Mouse (Mus musculus) heart, adult 9 months (tissue): ENCODE data around the gene Jak2.

Source experiments
- DNase-seq, 2 experiments: peaks; one replicate each; pipeline ENCODE4 v3.0.0; 2022; ENCODE audit warnings: low spot score in 2 of 2

Gene Jak2

DNA sequence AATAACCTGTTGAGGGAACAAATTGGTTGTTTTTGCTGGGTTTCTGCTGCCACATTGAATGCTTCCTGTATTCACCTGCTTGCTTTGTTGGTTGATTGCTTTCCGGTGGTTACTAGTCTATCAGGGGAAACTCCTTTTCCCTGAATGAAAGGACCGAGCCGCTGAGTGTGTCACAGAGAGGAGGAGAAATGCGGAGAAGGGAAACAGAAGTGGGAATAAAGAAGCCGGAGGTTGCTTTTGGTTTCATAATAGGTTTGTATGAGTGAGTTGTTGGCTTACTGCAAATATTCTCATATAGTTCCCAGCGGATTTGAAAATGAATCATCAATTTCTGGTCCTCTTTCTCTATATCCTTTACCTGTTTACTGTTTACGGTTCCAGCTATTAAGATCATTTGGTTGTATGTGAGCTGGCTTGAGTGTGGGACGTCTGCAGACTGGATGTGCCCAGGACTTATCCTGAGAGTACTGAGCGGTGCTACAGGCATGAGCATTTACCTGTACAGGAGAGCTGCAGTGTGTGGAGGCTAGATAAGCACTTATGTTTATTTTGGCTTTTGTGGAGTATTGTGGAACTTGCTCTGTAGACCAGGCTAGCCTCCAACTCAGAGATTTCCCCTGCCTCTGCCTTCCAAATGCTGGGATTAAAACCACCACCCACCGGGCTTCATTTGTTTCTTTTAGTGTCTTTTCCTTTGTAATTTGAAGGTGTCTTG, 1.4 kb downstream of the Jak2 start:
- peak in 1 of 2 experiments; percentile 10 for DNase-seq

DNA sequence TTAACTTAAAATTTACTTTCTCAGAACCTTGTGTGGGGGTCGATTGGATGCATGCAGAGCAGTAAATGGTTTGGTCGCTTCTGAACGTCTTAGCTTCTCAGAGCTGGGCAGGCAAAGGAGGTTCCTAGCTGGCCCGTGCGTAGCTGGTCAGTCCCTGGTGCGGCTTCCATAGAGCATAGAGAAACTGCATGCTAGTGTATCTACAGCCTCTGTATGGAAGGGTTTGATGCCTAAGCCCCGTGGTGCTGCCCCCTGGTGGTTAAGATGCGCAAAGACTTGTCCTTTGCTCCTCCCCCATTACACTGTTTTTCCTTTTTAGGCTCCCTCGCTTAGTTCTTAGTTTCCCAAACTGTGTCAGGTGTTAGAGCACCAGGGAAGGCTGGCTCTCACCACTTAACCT, 2.1 kb downstream of the Jak2 start:
- DNase-seq, result peak; percentile 83 to 86

DNA sequence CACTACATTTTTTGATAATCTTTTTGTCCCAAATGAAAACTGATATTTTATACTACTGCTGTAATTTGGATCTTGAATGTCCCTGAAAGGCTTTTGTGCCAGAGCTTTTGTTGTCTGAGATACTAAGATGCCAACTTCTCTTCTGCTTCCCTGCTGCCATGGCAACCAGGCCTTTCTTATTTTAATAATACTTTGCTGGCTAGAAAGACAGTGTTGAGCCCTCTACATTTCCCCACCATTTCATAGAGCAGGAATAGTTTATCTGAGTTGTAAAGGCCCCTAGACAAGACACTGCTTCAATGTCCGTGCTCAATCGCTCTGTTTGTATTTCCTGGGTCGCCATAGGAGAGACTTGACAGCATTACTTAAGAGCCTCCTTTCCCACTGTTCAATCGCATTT, 3.0 kb downstream of the Jak2 start:
- no peak for DNase-seq

DNA sequence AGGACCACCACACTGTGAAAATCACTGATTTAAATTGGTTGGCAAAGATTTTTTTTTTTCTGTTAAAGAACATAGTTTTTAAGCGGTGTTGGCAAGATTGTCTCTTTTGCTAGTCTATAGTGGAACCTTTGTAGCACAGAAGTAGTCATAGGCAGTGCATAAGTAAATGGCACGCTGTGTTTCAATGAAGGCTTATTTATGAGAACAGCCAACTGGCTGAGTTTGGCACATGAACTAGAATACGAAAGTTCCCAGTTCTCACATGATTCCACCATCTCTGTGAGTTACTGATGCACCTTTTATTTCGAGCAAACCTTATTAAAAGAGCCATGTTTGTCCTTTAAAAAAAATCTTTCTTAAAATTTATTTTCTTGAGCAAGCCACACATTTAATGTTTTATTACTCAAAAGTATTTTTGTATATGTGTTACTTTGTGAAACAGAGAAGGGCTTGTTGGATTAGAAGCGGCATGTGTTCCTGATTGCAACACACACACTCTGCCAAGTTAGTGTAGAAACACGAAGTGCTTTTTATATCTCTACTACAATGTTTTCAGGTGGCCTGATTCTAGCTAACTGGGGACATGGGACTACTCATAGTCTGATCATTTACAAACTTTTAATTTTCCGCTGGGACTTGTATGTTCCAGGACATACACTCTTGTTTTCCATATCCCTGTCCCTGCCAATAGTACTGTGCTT, 3.8 kb downstream of the Jak2 start:
- no peak for DNase-seq

DNA sequence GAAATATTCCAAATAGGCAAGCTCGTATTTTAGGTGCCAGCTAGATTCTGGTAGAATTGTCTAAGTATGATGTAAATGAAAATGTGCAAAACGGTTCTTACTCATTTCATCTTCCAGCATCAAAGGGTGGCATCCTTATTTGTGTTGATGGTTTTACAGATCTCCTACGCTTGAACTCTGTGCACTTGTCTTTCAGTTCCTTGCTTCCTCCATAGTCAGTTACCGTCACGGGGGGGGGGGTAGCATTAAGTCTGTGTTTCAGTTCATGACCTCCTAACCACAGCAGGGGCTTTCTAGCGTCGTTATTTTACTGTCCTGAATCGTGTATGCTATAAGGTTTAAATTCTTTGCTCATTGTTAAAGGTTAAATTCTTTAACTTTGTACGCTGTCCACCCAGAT, 10.0 kb downstream of the Jak2 start:
- DNase-seq, result no peak

DNA sequence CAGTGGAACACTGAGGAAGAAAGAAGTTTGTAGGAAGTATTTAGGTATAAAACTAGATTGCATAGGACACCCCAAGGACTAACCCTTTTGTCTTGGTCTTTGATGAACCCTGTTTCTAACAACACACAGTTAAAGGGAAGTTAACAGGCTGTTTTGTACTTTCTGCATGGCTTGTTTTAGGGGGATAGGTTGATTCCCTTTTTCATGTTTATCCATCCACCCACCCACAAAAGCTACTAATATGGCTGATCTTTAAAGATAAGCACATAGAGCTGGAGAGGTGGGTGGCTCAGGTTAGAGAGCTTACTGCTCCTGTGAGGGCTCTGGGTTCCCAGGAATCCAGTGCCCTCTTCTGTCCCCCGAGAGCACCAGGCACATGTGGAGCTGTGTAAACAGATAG, 11.9 kb downstream of the Jak2 start:
- no peak for DNase-seq

DNA sequence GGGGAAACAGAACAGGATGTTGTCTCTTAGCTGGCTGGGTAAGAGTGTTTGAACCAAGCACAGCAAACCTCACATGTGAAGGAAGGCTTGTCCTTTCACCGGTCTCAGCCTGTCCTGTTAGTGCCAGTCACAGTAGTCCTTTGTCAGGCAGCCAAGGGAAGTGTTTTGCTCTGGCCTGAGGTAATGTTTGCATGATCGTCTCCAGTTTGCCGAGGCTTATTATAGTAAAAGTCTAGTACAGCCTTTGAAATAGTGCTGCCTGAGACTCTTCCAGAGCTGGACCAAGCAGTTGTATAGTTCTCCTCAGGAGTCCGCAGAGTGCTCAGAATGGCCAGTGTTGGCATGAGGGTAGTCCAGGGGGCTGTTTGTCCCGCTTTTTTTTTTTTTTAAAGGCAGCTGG, 13.9 kb downstream of the Jak2 start:
- peak; percentile 71 to 83 for DNase-seq

DNA sequence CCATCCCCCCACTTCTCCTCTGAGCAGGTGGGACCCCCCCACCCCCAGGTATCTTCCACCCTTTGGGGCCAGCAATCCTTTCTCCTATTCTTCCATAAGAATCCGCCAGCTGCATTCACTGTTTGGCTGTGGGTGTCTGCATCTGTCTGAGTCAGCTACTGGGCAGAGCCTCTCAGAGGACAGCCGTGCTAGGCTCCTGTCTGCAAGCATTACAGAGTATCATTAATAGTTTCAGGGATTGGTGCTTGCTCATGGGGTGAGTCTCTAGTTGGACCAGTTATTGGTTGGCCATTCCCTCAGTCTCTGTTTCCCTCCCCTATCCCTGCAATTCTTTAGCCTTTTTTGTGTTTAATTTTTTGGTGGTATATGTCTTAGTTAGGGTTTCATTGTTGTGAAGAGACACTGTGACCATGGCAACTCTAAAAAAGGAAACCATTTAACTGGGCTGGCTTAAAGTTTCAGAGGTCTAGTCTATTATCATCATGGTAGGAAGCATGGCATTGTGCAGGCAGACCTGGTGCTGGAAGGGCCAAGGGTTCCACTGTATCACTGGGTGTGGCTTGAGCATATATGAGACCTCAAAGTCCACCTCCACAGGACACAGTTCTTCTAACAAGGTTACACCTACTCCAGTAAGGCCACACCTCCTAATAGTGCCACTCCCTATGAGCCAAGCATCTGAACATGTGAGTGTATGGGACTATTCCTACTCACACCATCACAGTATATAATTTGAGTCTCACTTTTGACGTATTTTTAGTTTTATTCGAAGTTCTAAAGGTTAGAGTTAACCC, 15.6 kb downstream of the Jak2 start:
- no peak for DNase-seq

DNA sequence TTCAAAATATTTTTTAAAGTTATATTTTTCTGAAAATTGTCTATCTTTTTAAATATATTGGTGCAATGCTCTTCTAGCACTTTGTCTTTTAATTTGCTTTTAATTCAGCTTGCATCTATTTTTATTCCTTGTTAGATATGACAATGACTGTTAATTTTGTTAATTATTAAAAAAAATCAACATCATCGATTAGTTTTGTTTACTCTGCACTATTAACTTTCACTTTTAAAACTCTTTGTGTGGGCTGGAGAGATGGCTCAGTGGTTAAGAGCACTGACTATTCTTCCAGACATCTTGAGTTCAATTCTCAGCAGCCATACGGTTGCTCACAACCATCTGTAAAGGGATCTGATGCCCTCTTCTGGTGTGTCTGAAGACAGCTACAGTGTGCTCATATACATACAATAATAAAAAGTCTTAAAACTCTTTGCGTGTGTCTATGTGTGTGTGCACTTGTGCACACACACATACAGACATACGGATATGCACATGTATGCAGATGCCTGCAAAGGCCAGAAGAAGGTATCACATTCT, 17.2 kb downstream of the Jak2 start:
- DNase-seq, result no peak

DNA sequence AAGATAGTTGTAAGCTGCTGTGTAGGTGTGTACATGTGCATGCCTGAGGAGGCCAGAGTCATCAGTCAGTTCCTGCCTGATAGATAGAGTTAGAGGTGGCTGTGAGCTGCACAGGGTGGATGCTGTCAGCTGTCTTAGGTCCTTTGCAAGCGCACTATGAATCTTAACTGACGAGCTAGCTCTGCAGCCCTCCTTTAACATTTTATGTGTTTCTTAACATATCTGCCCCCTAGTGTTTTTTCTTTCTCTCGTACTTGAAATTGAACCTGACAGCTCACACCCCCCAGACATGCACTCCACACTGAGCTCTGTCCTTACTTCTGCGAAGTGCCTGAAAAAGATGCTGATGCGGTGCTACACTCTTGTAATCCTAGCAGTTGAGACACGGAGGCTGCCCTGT, 18.6 kb downstream of the Jak2 start:
- no peak for DNase-seq

DNA sequence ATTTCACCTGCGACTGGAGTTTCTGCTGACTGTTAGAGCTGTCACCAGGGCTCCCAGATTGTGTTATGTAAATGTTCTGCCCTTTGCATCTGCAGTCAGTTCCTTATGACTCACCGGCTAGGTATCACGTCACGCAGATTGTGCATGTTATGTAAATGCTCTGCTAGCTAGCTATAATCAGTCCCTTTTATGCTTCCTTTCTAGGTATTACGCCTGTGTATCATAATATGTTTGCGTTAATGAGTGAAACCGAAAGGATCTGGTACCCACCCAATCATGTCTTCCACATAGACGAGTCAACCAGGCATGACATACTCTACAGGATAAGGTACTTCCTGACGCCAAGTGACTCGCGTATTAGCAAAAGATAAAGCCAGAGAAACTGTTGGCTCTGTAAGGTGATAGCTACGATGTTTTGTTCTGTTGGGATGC, 19.5 kb downstream of the Jak2 start:
- peak; percentile 56 to 74 for DNase-seq

DNA sequence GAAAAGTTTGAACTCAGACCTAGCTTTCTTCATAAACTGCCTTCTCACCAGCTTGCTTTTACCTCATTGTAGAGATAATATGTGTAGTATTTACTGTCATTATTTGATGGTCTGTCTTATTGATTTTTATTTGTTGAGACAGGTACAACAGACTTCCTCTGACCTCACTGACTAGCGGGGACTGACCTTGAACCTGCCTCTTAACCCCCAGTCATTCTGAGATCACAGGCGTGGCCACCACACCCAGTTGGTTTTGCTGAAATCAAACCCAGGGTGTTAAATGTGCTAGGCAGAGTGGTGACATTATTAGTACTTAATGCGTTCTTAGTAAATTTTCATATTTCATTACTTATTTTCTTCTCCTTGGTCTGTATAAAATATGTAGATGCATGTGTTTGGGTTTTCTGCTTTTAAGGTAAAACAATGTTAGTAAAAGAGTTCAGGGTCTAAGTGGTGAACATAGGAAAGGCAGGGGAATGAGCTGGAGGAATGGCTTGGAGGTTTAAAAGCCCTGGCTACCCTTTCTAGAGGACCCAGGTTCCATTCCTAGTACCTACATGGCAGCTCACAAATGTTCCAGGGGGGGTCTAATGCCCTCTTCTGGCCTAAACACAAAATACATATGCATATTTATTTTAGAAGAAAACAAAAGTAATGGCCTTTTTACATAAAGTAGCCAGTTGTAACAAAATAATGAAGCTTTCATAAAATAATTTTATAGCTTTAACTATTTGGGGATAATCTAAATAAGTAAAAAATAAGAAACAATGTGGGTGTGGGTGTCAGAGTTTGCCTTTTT, 20.6 kb downstream of the Jak2 start:
- no peak for DNase-seq

DNA sequence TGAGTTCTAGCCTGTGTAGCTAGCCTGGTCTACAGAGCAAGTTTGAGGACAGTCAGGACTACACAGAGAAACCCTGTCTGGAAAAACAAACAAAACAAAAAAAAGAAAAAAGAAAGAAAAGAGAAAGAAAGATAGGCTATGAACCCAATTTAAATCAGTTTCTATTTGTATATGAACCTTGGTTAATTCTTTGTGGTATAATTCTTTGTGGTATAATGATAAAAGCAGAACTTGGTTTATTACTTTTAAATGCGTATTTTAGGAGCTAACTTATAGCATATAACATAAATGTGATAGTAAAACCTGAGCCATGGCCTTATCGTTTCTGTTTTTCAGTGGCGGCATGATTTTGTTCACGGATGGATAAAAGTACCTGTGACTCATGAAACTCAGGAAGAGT, 24.8 kb downstream of the Jak2 start:
- DNase-seq, result no peak

DNA sequence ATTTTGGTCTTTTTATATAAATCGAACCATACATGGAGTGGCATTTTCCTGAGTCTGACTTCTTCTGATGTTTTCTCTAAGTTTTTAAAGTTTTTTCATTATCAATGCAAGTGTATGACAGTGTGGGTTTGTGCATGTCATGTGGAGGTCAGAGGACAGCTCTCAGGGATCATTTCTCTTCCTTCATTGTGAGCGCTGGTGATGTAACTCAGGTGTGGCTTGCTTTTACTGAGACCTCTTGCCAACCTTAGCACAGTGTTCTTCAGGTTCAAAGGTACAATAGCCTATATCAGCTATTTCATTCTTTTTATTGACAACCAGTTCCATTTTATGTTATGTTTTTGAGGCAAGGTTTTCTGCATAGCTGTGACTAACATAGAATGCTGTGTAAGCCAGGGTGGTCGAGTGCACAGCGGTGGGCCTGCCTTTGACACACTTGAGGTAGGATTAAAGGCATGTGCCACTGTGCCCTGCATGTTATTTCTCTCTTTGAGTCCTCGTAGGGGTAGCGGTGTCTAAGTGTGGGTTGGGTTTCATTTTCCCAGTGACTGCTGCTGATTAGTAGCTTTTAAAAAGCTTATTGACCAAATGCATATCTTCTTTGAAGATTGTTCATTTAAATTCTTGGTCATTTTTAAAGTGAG, 27.4 kb downstream of the Jak2 start:
- no peak for DNase-seq

DNA sequence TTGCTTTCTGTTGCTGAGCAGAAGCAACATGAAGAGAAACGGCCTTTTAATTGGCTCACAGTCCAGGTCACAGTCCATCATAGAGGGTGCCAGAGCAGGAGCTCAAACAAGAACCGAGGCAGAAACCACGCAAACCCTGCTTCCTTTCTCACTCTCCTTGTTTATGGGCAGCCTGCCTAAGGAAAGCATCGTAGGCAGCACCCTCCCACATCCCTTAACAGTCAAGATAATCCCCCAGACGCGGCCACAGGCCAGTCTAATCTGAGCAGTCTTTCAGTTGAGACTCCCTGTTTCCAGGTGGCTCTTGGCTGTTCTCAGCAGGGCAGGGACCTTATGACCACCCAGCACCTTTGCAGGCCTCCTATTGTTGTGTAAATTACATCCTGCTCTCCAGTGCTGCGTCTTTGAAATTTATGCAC, 33.8 kb downstream of the Jak2 start:
- no peak for DNase-seq

DNA sequence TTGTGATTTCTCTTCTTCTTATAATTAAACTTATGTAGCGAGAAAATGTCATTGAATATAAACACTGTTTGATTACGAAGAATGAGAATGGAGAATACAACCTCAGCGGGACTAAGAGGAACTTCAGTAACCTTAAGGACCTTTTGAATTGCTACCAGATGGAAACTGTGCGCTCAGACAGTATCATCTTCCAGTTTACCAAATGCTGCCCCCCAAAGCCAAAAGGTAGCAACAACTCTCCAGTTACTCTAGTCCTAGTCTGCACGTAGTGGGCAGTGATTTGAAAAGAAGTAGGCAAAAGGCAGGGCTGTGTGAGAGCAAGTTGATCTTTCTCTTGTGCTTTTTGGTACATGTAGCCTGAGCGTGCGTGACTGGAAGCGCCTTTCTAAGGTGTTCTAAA, 36.2 kb downstream of the Jak2 start:
- DNase-seq, result no peak

DNA sequence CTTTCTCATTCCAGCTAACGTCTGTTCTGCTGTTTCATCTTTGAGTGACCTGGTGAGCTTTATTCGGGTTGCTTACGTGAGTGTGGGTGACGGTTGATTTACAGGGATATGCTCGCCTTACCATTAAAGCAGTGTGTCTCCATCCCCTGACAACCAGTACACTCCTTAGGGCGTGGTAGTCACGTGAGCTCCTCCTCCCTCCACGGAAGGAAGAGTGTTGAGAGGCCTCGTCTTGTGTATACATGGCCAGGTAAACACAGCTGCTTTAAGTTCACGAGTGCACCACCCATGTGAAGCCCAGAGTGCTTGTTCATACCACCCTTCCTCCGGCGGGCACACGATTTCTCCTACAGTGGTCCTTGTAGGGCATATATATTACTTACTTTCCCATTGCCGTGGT, 39.9 kb downstream of the Jak2 start:
- no peak for DNase-seq

DNA sequence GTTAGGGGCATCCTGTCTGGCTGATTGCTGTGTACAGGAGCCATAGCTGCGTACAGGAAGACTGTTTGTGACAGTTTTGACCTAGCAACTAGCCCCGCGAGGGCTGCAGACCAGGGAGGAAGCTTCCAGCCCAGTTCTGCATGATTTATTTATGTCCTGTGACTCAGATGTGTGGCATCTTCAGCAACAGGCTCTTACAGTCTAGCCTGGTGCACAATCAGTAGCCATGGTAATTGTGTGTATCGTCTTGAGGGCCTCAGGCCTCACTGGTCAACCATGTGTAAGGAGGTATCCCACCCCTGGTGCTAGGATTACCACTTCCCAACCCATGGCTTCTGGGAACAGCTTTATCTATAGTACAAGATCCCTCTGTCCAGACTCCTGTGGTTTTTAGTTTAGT, 40.9 kb downstream of the Jak2 start:
- no peak for DNase-seq

DNA sequence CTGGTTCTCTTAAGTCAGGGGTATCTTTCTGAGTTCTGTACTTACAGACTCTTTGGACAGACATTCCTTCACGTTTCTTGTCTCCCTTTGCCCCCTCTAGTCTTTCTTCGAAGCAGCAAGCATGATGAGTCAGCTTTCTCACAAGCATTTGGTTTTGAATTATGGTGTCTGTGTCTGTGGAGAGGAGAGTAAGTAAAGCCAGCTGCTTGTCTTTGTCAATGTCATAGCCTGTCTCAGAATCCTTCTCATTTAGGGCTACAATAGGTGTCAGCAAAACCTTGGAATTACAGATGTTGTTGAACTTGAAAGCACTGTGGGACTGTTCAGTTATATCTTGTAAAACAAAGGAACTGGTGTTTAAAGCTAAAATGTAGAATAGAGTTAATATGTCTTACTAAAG, 43.1 kb downstream of the Jak2 start:
- no peak for DNase-seq

DNA sequence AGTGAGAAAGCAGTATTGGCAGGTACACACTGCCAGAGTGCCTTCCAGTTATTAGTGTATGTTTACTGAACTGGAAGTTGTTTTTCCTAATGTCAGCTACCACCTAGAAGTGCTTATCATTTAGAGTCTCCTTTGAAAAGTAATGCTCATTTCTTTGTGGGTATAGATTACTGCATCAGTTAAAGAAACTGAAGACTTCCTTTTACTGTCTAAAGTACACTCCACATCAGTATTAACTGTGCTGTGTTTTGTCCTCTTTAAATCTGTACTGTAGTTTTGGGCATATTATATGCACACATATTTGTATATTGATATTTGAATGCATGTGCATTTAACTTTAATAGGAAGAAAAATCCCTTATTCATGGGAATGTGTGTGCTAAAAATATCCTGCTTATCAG, 44.5 kb downstream of the Jak2 start:
- no peak for DNase-seq

DNA sequence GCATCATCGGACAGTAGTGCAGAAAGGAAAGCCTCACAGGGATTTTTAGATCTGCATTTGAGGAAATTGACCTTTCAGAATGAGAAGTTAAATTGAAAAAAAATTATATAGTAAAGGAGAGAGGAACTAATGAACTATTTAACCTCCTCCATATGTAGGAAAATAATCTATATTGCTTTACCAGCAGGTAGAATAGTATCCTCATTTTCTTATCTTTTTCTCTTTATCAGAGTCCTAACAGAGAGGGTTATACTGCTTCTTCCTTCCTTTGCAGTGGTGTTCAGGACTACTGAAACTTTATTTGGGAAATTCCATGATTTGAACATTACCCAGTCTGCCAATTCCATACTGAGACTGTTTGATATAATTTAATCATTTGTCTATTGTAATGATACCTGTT, 45.7 kb downstream of the Jak2 start:
- DNase-seq, result no peak
